Mouse (Mus musculus) CH12.LX (cell line): ENCODE data around the gene Tent5c.

Experiments
- EP300 ChIP-seq: IDR thresholded peaks from 2 replicates; pipeline ENCODE4 v1.6.1; 2011; ENCODE audit warnings: low read length, improper control_type of control experiment
- GABPA ChIP-seq: IDR thresholded peaks from 2 replicates; pipeline ENCODE4 v1.6.1; 2012; ENCODE audit warnings: low read depth, low read length, improper control_type of control experiment, inconsistent platforms; ENCODE audit not compliant: insufficient replicate concordance
- MYC ChIP-seq: IDR thresholded peaks from 2 replicates; pipeline ENCODE4 v1.6.1; 2011; ENCODE audit warnings: low read depth, mild to moderate bottlenecking, improper control_type of control experiment, low read length
- POLR2A ChIP-seq: IDR thresholded peaks from 2 replicates; pipeline ENCODE4 v1.6.1; 2011; ENCODE audit warnings: low read depth, mild to moderate bottlenecking, improper control_type of control experiment, low read length
- ZNF384 ChIP-seq: IDR thresholded peaks from 2 replicates; pipeline ENCODE4 v1.6.1; 2012; ENCODE audit warnings: low read depth, low read length, improper control_type of control experiment, inconsistent platforms

DNA sequence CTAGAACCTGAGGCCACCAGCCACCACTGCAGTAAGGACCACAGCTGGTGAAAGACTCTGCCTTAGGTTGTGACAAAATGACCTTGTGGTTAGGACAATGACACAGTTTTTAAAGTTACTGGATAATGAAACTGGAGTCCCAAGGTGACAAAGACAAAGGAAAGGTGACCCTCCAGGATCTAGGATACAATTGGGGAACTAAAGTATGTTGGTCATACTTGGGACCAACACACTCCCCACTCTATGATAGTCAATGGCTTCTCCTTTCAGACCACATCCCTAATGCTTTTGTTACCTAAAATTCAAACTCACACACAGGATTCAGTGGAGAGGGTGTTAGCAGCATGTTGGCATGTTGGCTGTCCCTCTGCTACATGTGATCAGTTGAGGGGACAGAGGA is 12.8 kb upstream of the Tent5c start:
- TF ChIP-seq ZNF384: no peak
- no peak for TF ChIP-seq MYC
- TF ChIP-seq GABPA: no peak
- TF ChIP-seq EP300: no peak
- TF ChIP-seq POLR2A: no peak
